ENCODE assay signal across 11 mouse cellular contexts in the genomic region with DNA sequence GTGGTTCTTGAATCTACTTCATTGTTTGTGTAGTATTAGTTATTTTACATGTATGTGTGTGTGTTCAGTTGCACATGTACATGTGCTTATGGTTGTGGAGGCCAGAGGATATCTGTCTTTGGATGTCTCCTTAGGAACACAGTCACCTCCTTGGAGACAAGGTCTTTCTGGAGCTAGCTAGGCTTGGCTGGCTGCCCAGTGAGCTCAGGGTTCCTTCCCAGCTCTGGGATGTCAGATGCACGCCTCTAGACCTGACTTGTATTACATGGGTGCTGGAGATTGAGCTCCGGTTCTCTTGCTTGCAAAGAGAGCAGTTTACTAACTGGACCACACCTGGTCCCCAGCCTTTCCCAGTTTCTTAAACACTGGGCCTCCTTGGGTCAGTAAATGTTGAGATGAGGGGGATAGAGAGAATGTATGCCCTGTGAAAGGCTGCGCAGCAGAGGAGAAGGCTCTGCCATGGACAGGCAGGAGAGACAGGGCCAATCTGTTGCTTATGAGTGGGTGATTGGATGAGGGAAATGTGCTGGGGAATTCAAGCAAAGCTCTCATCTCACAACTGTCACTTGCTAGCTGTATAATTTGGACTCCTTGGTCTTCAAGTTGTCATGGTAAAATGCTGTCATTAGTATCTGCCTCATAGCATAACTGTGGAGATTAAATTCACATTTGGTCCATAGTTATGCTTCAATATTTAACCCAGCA. TPM values are rescaled to one million over a fixed set of nuclear protein-coding genes. Genes with fewer than 3 reads are reported as not detected.
DNase-seq lines count a peak whose midpoint lies in the region; ATAC-seq and TF ChIP-seq lines count a peak whose summit lies in the region.
"Had no signal": no experiment of that assay in that cellular context is flagged by ENCODE, and none has a peak within 500 bp of the region (broad histone marks: within the 10 kb centered on the region; RNA-seq: fewer than 3 reads in every experiment).

No protein-coding gene starts in this region.

- no peak overlapping the region for H3K27ac ChIP-seq in liver, postnatal 0 days (ENCODE audit: low read depth)
- H3K27ac ChIP-seq: embryonic facial prominence, embryonic 12.5 days; limb, embryonic 13.5 days had no signal

- WGBS in lung, adult 2 months = 71% methylated on average over 3 of the region's 3 CpGs
- WGBS in liver, postnatal 0 days (ENCODE audit: insufficient replicate concordance) = 75% methylated on average over 3 of the region's 3 CpGs

- no peak for TF ChIP-seq POLR2A in lung, adult 2 months (IDR thresholded peaks at IDR 0.05; ENCODE audit: borderline replicate concordance, extremely low read depth, low read depth, low read length)

- no peaks in the 10 kb centered on the region for H3K9me3 ChIP-seq in liver, postnatal 0 days (ENCODE audit: low read length)
- H3K9me3 ChIP-seq: embryonic facial prominence, embryonic 12.5 days; limb, embryonic 13.5 days had no signal

- H3K36me3 ChIP-seq in liver, postnatal 0 days (replicated peaks; ENCODE audit: insufficient read depth, low read length) = no peaks in the 10 kb centered on the region
- H3K36me3 ChIP-seq: embryonic facial prominence, embryonic 12.5 days; limb, embryonic 13.5 days had no signal

- no peak for TF ChIP-seq EP300 in liver, postnatal 0 days (IDR thresholded peaks at IDR 0.05; ENCODE audit: low read depth)

- H3K9ac ChIP-seq in liver, postnatal 0 days (replicated peaks) = no peak overlapping the region
- H3K9ac ChIP-seq: embryonic facial prominence, embryonic 12.5 days; limb, embryonic 13.5 days had no signal

- 0 out of 2 replicates have a peak, but pooled peaks have one; percentile 50 for ATAC-seq in frontal cortex, adult (ENCODE audit: low TSS enrichment)
- no peak for ATAC-seq in CD4-positive, CD25-positive, alpha-beta regulatory T cell, adult 4 months
- no peak for ATAC-seq in liver, postnatal 0 days

- H3K4me1 ChIP-seq in lung, adult 2 months (ENCODE audit: control insufficient read depth, insufficient read depth, low read length) = 0 out of 2 replicates have a peak, but pooled peaks cover 3% of the 10 kb centered on the region
- no peaks in the 10 kb centered on the region for H3K4me1 ChIP-seq in liver, postnatal 0 days (ENCODE audit: insufficient read depth)

- DNase-seq in frontal cortex, postnatal 10 days (ENCODE audit: low spot score in 2 of 2) = no peak
- DNase-seq in lung, postnatal 14 days = peak; percentile 26
- DNase-seq in lung, adult 2 months = no peak
- peak; percentile 50 for DNase-seq in gastrocnemius, postnatal 10 days
- peak; percentile 27 for DNase-seq in layer of hippocampus, adult 9-10 months (ENCODE audit: low spot score)
- no peak for DNase-seq in liver, postnatal 0 days

- no peaks in the 10 kb centered on the region for H3K27me3 ChIP-seq in liver, postnatal 0 days (ENCODE audit: insufficient read depth, low read length)
- H3K27me3 ChIP-seq: embryonic facial prominence, embryonic 12.5 days had no signal

- no peak overlapping the region for H3K4me2 ChIP-seq in liver, postnatal 0 days (ENCODE audit: low read depth, low read length)
- H3K4me2 ChIP-seq: embryonic facial prominence, embryonic 12.5 days; limb, embryonic 13.5 days; midbrain, embryonic 11.5 days had no signal

- TF ChIP-seq CTCF in lung, adult 2 months (IDR thresholded peaks at IDR 0.05; ENCODE audit: insufficient read depth, low read length) = no peak
- no peak for TF ChIP-seq CTCF in liver, postnatal 0 days (IDR thresholded peaks at IDR 0.05; ENCODE audit: low read depth)

- H3K4me3 ChIP-seq in lung, adult 2 months (replicated peaks; ENCODE audit: extremely low read depth, low read depth, low read length) = no peak overlapping the region
- no peak overlapping the region for H3K4me3 ChIP-seq in liver, postnatal 0 days (ENCODE audit: low read depth, low read length)
- H3K4me3 ChIP-seq: embryonic facial prominence, embryonic 12.5 days; limb, embryonic 13.5 days had no signal

RNA-seq across cellular contexts. Expression of a gene that starts 35.3 kb away (rescaled TPM):
- 2.2 and 2.6 TPM in 2 replicates for polyA plus RNA-seq in lung, adult 2 months (2012; rRNA removed)
- 1 to 10 TPM; 5.4 to 6.3 TPM for total RNA-seq in gastrocnemius, postnatal 10 days (2021)
- not detected for polyA plus RNA-seq in CD4-positive, CD25-positive, alpha-beta regulatory T cell, adult 4 months (2017; shearing (Covaris generic))
- 0.24 and 0.29 TPM in 2 replicates for polyA plus RNA-seq in liver, postnatal 0 days (2015; fragmentation: Nextera tagmentation; extraction: Ambion mirVana)

Comparison
In these comparisons a context has a peak if more than half of its experiments do, and no peak if none do; other contexts are left out.
1. DNase-seq: peak in lung, postnatal 14 days (single experiment), gastrocnemius, postnatal 10 days (single experiment) and layer of hippocampus, adult 9-10 months (single experiment); none in frontal cortex, postnatal 10 days (0 of 2), lung, adult 2 months (single experiment) and liver, postnatal 0 days (single experiment).